Mouse (Mus musculus) kidney, postnatal 14 days (tissue): ENCODE results near the gene H2-Q7.
"Not testable (repeated sequence)": the region's sequence is repeated elsewhere in the genome, so short reads cannot be mapped to it uniquely, and the experiment has no call there.

Source experiments
- DNase-seq: peaks from one replicate; pipeline ENCODE4 v3.0.0; 2022; ENCODE audit warnings: mixed read lengths

Gene H2-Q7

DNA sequence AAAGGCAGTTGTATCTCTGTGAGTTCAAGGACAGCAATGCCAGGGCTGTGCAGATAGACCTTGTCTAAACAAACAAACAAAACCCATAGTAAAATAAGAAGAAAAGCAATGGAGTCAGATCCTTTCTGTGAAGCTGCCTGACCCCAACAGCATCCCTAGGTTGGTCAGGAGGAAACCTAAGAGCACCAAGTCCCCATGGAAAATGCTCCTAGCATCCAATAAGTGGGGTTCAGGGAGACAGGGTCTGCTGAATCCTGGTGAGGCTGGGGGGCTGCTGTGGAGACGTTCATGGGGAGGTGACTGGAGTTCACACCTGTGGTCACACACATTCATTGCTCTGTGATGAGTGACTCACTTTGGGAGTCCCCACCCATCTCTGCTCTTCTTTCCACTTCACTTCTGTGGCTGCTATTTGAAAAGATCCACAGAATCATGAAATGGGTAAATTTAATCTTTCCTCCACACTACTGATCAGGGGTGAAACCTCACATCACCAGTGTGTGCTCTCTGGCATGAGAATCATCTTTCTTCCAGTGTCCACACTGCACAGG is 1.5 kb upstream of the H2-Q7 start:
- DNase-seq: not testable (repeated sequence)

DNA sequence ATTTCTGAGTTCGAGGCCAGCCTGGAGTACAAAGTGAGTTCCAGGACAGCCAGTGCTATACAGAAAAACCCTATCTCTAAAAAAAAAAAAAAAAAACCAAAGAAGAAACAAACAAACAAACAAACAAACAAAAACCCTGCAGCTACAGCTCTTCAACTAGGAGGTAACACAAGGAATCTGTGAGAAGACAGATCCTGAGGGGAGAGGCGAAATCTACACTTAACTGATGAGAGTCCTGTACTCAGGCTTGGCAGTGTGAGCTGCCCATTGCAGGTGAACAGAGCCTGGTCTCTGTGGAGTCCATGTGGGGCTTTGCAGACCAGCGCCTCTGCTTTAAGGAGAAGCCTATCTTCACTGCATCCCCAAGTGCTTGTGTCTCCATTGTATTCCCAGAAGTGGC is 560 bp upstream of the H2-Q7 start:
- DNase-seq: not testable (repeated sequence)

DNA sequence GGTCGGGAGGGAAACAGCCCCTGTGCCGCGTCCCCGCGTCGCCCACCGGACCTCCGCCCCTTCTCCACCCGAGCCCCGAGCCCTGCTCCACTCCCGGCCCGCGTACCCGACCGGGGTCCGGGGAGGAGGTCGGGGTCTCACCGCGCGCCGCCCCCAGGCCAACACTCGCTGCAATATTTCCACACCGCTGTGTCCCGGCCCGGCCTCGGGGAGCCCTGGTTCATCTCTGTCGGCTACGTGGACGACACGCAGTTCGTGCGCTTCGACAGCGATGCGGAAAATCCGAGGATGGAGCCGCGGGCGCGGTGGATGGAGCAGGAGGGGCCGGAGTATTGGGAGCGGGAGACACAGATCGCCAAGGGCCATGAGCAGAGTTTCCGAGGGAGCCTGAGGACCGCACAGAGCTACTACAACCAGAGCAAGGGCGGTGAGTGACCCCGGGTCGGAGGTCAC is 366 bp downstream of the H2-Q7 start:
- DNase-seq: peak; percentile 21

DNA sequence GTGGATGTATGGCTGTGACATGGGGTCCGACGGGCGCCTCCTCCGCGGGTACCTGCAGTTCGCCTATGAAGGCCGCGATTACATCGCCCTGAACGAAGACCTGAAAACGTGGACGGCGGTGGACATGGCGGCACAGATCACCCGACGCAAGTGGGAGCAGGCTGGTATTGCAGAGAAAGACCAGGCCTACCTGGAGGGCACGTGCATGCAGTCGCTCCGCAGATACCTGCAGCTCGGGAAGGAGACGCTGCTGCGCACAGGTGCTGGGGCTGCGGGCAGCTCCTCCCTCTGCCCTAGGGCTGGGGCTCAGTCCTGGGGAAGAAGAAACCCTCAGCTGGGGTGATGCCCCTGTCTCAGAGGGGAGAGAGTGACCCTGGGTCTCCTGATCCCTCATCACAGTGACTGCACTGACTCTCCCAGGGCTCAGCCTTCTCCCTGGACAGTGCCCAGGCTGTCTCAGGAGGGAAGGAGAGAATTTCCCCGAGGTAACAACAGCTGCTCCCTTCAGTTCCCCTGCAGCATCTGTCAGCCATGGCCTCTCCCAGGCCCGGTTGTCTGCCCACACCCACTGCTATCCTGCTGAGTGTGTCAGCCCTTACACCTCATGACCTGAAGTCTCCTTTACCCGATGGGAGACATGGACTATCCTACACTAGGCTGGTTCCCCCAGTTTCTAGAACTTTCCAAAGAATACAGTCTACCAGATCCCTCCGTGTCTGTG is 1.1 kb downstream of the H2-Q7 start:
- DNase-seq: not testable (repeated sequence)

DNA sequence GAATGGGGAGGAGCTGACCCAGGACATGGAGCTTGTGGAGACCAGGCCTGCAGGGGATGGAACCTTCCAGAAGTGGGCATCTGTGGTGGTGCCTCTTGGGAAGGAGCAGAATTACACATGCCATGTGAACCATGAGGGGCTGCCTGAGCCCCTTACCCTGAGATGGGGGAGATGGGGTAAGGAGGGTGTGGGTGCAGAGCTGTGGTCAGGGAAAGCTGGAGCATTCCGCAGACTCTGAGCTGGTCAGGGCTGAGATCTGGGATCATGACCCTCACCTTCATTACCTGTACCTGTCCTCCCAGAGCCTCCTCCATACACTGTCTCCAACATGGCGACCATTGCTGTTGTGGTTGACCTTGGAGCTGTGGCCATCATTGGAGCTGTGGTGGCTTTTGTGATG is 3.4 kb downstream of the H2-Q7 start:
- not testable (repeated sequence) for DNase-seq

DNA sequence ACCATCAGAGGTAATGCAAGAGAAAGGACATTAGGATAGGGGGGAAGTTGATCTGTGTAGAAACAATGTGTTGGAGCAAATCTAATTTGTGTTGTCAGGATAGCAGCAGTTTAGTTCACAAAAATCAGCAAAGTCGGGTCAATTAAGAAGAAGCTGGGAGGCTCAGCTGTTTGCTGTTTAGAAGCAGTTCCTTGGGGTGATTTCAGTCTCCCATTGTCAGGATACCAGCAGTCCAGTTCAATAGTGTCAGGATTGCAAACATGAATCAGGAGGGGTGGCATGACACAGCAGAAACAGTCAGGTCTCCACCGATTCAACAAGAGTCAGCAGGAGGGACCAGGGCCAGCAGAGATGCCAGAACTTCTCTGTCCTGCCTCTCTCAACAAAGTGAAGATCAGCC is 5.6 kb downstream of the H2-Q7 start:
- not testable (repeated sequence) for DNase-seq

DNA sequence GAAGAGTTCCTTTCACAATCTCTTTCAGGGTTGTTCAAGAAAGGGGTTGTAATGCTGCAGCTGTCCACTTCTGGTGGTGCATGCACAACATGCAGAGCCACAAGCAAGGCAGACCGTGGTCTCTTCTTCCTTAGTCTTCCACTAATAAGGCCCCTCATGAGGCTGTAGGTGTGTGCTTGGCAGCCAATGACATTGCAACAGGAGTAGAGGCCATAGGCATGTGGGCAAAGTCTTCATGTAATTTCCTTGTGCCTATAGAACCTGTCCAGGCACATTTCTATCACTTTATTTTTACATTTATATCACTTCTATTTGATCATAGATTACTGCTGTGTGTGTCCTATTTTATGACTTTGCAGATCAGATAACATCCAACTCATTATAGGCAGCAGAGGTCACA is 19.3 kb downstream of the H2-Q7 start:
- DNase-seq: not testable (repeated sequence)

DNA sequence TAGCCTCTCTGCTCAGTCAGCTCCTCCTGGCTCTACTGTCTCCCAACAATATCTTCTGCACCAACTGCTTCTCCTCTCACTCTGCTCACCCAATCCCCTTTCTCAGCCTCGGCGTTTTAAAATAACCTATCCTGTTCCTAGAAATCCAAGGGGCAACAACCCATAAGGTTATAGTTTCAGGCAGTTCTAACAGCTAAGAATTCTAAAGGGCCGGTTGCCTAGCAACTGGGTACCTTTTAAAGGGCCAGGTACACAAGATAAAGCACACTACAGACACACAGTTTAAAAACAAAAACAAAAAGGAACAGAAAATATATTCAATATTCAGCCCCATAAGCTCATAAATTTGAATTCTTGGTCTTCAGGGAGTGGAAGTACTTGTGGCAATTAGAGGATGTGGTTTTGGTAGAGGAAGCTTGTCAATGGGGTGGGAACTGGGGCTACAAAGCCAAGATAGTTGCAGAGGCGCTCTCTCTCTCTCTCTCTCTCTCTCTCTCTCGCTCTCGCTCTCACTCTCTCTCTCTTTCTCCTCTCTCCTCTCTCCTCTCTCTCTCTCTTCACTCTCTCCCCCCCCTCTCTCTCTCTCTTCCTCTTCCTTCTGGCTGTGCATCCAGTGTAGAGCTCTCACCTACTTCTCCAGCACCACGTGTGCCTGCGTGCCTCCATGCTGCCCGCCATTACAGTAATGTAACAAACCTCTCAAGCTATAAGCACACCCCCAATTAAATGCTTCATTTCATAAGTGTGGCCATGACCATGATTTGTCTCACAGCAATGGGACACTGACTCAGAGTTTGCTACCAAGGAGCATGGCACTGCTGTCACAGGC is 21.8 kb downstream of the H2-Q7 start:
- DNase-seq: not testable (repeated sequence)

DNA sequence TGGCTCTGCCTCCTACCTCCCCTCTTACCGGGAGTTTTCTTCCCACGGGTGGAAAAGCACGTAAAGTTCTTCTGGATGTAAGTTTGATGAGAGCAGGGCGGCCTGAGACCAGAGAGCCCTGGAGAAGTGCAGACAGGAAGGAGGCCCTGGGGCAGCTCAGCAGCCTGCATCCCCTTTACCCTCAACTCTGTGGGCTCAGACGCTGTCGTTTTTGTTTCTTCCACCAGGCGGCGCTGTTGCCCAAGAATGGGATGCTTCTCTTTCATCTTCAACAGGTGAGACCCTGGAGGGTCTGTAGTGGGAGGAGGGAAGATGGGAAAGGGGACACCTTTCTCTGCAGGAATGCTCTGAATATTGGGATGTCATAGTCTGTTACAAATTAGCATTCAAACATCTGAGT is 26.7 kb downstream of the H2-Q7 start:
- DNase-seq: not testable (repeated sequence)

DNA sequence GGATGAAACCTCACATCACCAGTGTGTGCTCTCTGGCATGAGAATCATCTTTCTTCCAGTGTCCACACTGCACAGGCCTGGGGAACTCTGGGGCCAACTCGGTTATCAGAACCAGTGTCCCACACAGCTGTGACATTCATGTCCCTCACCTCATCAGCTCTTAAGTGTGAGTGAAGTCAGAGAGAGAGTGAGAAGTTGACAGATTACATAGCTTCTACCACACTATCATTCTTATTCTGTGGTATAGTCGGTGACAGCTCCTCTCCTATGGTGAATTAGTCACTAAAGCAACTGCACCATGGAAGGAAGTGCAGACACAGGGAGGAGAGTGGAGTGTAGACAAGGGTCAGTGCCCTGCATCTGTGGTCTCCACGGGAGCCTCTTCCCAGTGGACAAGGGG is 30.0 kb downstream of the H2-Q7 start:
- not testable (repeated sequence) for DNase-seq

DNA sequence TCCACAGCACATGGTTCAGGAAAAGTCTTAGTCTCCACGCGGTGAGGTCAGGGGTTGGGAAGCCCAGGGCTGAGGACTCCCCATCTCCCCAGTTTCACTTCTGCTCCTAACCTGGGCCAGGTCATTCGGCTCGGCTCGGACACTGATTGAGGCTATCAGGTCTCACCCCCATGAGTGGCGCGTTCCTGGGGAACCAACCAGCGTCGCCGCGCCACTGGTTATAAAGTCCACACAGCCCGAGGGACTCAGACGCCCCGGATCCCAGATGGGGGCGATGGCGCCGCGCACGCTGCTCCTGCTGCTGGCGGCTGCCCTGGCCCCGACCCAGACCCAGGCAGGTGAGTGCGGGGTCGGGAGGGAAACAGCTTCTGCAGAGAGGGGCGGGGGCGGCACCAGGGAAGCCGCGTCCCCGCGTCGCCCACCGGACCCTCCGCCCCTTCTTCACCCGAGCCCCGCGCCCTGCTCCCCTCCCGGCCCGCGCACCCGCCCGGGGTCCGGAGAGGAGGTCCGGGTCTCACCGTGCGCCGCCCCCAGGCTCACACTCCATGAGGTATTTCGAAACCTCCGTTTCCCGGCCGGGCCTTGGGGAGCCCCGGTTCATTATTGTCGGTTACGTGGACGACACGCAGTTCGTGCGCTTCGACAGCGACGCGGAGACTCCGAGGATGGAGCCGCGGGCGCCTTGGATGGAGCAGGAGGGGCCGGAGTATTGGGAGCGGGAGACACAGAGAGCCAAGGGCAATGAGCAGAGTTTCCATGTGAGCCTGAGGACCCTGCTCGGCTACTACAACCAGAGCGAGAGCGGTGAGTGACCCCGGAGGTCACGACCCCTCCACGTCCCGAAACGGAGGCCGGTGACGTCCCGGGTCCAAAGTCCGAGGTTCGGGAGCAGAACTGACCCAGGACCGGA is 31.1 kb downstream of the H2-Q7 start, which contains the start of gene H2-Q10:
Gene H2-Q10, plus strand, starts transcription at position 248 of the 910 bp plus-strand sequence.
- peak; percentile 28 for DNase-seq

DNA sequence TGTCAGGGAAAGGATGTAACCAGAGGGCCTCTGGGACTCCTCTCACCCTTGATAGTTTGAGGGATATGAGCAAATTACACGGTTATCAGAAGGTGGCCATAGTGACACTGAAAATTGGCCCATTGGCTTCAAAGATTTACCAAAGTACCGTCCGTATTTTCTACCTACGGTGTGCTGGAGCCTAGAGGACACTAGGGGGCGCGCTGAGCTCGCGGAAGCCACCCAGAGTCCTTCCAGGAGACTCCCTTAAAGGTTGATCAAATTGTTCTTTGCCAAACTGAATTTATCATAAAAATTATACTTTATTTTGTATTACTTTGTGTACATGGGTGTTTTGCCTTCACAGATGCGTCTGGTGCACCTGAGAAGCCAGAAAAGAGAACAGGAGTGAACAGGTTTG is 45.1 kb downstream of the H2-Q7 start:
- peak; percentile 60 for DNase-seq

DNA sequence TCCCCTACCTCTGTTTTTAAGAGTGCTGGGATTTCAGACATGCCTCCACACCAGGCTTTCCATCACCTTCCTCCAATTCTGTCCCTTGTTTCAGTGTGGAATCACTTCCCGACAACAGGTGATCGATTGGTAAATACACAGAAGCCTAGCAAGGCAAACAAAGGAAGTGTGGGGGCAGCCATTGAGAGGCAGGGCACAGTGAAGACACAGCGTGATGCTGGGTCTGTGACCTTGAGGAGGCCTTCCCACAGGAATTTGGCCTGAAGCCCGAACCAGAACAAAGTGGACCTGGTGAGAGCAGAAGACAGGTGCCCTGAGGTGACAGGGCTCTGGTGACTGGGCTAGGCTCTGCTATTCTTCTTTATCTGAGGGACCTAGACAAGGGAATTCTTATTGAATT is 46.7 kb downstream of the H2-Q7 start:
- DNase-seq: no peak

DNA sequence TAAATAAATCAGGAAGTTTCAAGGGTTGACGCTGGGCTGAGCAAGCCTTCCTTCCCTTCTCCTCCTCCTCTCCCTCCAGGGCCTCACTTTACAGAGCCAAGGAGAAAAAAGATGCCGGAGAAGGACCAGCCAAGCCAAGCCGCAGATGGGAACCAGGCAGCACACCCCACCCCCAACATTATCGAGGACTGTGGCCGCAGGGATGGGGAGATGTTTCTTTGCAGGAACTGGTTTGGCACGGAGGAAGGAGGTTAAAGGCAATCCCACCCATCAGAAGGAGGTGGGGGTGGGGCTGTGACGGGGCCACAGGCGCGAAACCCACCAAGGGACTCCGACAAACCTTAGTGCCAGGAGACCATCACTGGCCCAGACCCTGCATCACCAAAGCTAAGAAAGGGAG is 47.8 kb downstream of the H2-Q7 start:
- no peak for DNase-seq

DNA sequence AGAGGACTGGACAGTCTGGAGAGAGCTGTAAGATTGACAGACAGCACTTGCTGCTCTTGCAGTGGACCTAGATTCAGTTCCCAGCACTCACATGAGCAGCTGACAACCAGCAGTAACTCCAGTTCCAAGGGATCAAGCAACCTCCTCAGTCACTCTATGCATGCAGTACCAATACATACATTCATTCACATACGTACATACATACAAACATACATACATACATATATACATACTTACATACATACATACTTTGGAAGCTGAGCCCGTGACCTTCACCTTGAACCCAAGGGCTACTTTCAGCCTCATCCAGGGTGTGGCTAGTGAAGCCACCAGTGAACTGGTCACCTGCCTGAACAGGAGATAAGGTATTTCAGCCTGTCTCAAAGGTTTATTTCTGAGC is 49.1 kb downstream of the H2-Q7 start:
- no peak for DNase-seq

DNA sequence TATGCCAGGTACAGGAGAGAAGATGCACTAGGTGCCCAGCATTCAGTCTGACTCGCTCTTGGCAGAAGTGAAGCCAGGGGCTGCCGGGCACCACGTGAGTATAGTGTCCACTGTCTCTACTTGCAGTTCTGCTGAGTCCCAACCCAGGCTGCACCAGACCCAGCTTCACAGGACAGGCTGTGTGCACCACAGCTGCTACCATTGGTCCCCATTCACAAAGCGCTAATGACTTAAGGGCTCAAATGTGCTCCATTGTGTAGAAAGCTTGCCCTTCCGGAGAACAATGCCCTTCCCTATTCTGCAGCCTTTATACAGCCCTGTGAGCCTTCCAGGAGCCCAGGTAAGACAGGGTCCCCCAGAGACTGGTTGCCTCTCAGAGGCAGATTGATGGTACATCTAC is 51.4 kb downstream of the H2-Q7 start:
- no peak for DNase-seq
